Mouse (Mus musculus): Measurements from ENCODE around the gene Fgfr2. TPM values are rescaled to one million over a fixed set of nuclear protein-coding genes. Genes with fewer than 3 reads are reported as not detected.
A peak's percentile ranks its signal among the peaks of the same experiment; 100 is the strongest.

The Fgfr2 gene
- polyA plus RNA-seq, 1 experiment from 2014 or later, result 39.4 TPM

GRCm38 (mm10) chr7:133074462-133075133 is 48.6 kb downstream of the Fgfr2 start:
- peaks cover 5% of the 10 kb centered on the region; the same call in 1 of the 2 replicates for H3K36me3 ChIP-seq
- H3K9ac ChIP-seq (replicated peaks), result 0 out of 2 replicates have a peak overlapping the region, but pooled peaks have one; percentile 4
- H3K4me2 ChIP-seq (replicated peaks), result peak overlapping the region; percentile 7; the same call in 1 of the 2 replicates
- no peaks in the 10 kb centered on the region for H3K9me3 ChIP-seq
- peaks cover 63% of the 10 kb centered on the region for H3K4me1 ChIP-seq (replicated peaks)
- WGBS, result 40% methylated on average over 10 of the region's 10 CpGs
- no peaks in the 10 kb centered on the region for H3K27me3 ChIP-seq
- no peak overlapping the region for H3K4me3 ChIP-seq (replicated peaks)
- H3K27ac ChIP-seq, result peak overlapping the region; percentile 73
- ATAC-seq, result peak; percentile 35; the same call in 1 of the 2 replicates

- ATAC-seq, result no peak
- H3K9me3 ChIP-seq, result no peaks in the 10 kb centered on the region
- H3K9ac ChIP-seq (replicated peaks), result no peak overlapping the region
- H3K27ac ChIP-seq, result peak overlapping the region; percentile 73
- H3K27me3 ChIP-seq, result no peaks in the 10 kb centered on the region
- peaks cover 2% of the 10 kb centered on the region; the same call in 1 of the 2 replicates for H3K36me3 ChIP-seq
- 23% methylated on average over 9 of the region's 9 CpGs for WGBS
- H3K4me3 ChIP-seq (replicated peaks), result no peak overlapping the region
- no peak overlapping the region for H3K4me2 ChIP-seq (replicated peaks)
- H3K4me1 ChIP-seq (replicated peaks), result peaks cover 77% of the 10 kb centered on the region
Measured at GRCm38 (mm10) chr7:133073147-133073651, 50.0 kb downstream of the Fgfr2 start.

- WGBS, result 15% methylated on average over 4 of the region's 4 CpGs
- Histone ChIP-seq H3K36me3 (peaks cover 2% of the 10 kb centered on the region; the same call in 1 of the 2 replicates), H3K27me3 (no peaks in the 10 kb centered on the region), H3K27ac (peak overlapping the region; percentile 67), H3K4me2 (replicated peaks) (0 out of 2 replicates have a peak overlapping the region, but pooled peaks have one; percentile 2), H3K9me3 (no peaks in the 10 kb centered on the region), H3K9ac (replicated peaks) (no peak overlapping the region), H3K4me3 (replicated peaks) (no peak overlapping the region), H3K4me1 (replicated peaks) (peaks cover 84% of the 10 kb centered on the region)
- ATAC-seq, result 0 out of 2 replicates have a peak, but pooled peaks have one; percentile 10
Measured at GRCm38 (mm10) chr7:133072535-133072934, 50.6 kb downstream of the Fgfr2 start.

GRCm38 (mm10) chr7:133067321-133067841 is 55.8 kb downstream of the Fgfr2 start:
- Histone ChIP-seq H3K4me1 (replicated peaks) (peaks cover 67% of the 10 kb centered on the region), H3K9me3 (no peaks in the 10 kb centered on the region), H3K27ac (peak overlapping the region; percentile 70), H3K9ac (replicated peaks) (peak overlapping the region; percentile 17; the same call in 1 of the 2 replicates), H3K4me2 (replicated peaks) (no peak overlapping the region; the same call in 1 of the 2 replicates), H3K27me3 (no peaks in the 10 kb centered on the region), H3K4me3 (replicated peaks) (no peak overlapping the region), H3K36me3 (peaks cover 12% of the 10 kb centered on the region)
- peak; percentile 47 for ATAC-seq
- 41% methylated on average over 7 of the region's 7 CpGs for WGBS

- peak; percentile 69 for ATAC-seq
- WGBS, result 24% methylated on average over 6 of the region's 6 CpGs
- H3K4me3 ChIP-seq (replicated peaks), result no peak overlapping the region
- peaks cover 12% of the 10 kb centered on the region for H3K36me3 ChIP-seq
- peak overlapping the region; percentile 59 for H3K27ac ChIP-seq
- H3K27me3 ChIP-seq, result no peaks in the 10 kb centered on the region
- H3K4me1 ChIP-seq (replicated peaks), result peaks cover 61% of the 10 kb centered on the region
- no peaks in the 10 kb centered on the region for H3K9me3 ChIP-seq
- no peak overlapping the region for H3K9ac ChIP-seq (replicated peaks)
- H3K4me2 ChIP-seq (replicated peaks), result no peak overlapping the region; the same call in 1 of the 2 replicates
Measured at GRCm38 (mm10) chr7:133066776-133067175, 56.4 kb downstream of the Fgfr2 start.

- Histone ChIP-seq H3K27ac (no peak overlapping the region), H3K9me3 (no peaks in the 10 kb centered on the region), H3K27me3 (no peaks in the 10 kb centered on the region), H3K4me2 (replicated peaks) (no peak overlapping the region), H3K36me3 (peaks cover 11% of the 10 kb centered on the region), H3K4me3 (replicated peaks) (no peak overlapping the region), H3K9ac (replicated peaks) (no peak overlapping the region), H3K4me1 (replicated peaks) (peaks cover 34% of the 10 kb centered on the region)
- 94% methylated on average over 3 of the region's 3 CpGs for WGBS
- ATAC-seq, result no peak
Measured at GRCm38 (mm10) chr7:133062055-133062454, 61.1 kb downstream of the Fgfr2 start.

- Histone ChIP-seq H3K36me3 (peaks cover 10% of the 10 kb centered on the region), H3K27me3 (no peaks in the 10 kb centered on the region), H3K9ac (replicated peaks) (no peak overlapping the region), H3K4me2 (replicated peaks) (no peak overlapping the region), H3K9me3 (no peaks in the 10 kb centered on the region), H3K4me1 (replicated peaks) (peaks cover 20% of the 10 kb centered on the region), H3K27ac (no peak overlapping the region), H3K4me3 (replicated peaks) (no peak overlapping the region)
- 89% methylated on average over 6 of the region's 6 CpGs for WGBS
- no peak for ATAC-seq
Measured at GRCm38 (mm10) chr7:133060170-133060569, 63.0 kb downstream of the Fgfr2 start.

GRCm38 (mm10) chr7:133059517-133060104 is 63.5 kb downstream of the Fgfr2 start:
- no peak overlapping the region for H3K4me3 ChIP-seq (replicated peaks)
- ATAC-seq, result no peak
- H3K36me3 ChIP-seq, result peaks cover 7% of the 10 kb centered on the region
- peaks cover 20% of the 10 kb centered on the region for H3K4me1 ChIP-seq (replicated peaks)
- H3K4me2 ChIP-seq (replicated peaks), result no peak overlapping the region
- no peaks in the 10 kb centered on the region for H3K27me3 ChIP-seq
- WGBS, result 64% methylated on average over 9 of the region's 9 CpGs
- 0 out of 2 replicates have a peak overlapping the region, but pooled peaks have one; percentile 0 for H3K27ac ChIP-seq
- H3K9me3 ChIP-seq, result no peaks in the 10 kb centered on the region
- no peak overlapping the region for H3K9ac ChIP-seq (replicated peaks)

GRCm38 (mm10) chr7:133059150-133059509 is 64.0 kb downstream of the Fgfr2 start:
- Histone ChIP-seq H3K9me3 (no peaks in the 10 kb centered on the region), H3K36me3 (peaks cover 3% of the 10 kb centered on the region; the same call in 1 of the 2 replicates), H3K27me3 (no peaks in the 10 kb centered on the region), H3K4me1 (replicated peaks) (peaks cover 20% of the 10 kb centered on the region), H3K4me2 (replicated peaks) (no peak overlapping the region), H3K4me3 (replicated peaks) (no peak overlapping the region), H3K9ac (replicated peaks) (no peak overlapping the region), H3K27ac (no peak overlapping the region)
- WGBS, result 87% methylated on average over 6 of the region's 6 CpGs
- ATAC-seq, result no peak

GRCm38 (mm10) chr7:133058496-133059149 is 64.5 kb downstream of the Fgfr2 start:
- no peak overlapping the region for H3K9ac ChIP-seq (replicated peaks)
- H3K9me3 ChIP-seq, result no peaks in the 10 kb centered on the region
- no peak overlapping the region for H3K27ac ChIP-seq
- no peak overlapping the region for H3K4me2 ChIP-seq (replicated peaks)
- WGBS, result 94% methylated on average over 12 of the region's 12 CpGs
- no peak overlapping the region for H3K4me3 ChIP-seq (replicated peaks)
- ATAC-seq, result no peak
- peaks cover 20% of the 10 kb centered on the region for H3K4me1 ChIP-seq (replicated peaks)
- H3K27me3 ChIP-seq, result no peaks in the 10 kb centered on the region
- peaks cover 4% of the 10 kb centered on the region; the same call in 1 of the 2 replicates for H3K36me3 ChIP-seq

GRCm38 (mm10) chr7:133056924-133057323 is 66.2 kb downstream of the Fgfr2 start:
- Histone ChIP-seq H3K9ac (replicated peaks) (no peak overlapping the region), H3K9me3 (no peaks in the 10 kb centered on the region), H3K27ac (no peak overlapping the region), H3K4me3 (replicated peaks) (no peak overlapping the region), H3K4me2 (replicated peaks) (no peak overlapping the region), H3K27me3 (no peaks in the 10 kb centered on the region), H3K36me3 (peaks cover 16% of the 10 kb centered on the region), H3K4me1 (replicated peaks) (peaks cover 20% of the 10 kb centered on the region)
- no peak for ATAC-seq
- 89% methylated on average over 8 of the region's 8 CpGs for WGBS

Data from midbrain, embryonic 13.5 days (tissue).